Mouse (Mus musculus) forebrain, embryonic 11.5 days (tissue): ENCODE measurements at regions not wholly inside any gene's neighbourhood (a gene's known extent, or its start where the extent isn't known, plus 50 kb on each side); places are given as distances from the start of the nearest gene placed in this dataset.

Experiments
- ATAC-seq: fragments of 200-750 bp; cut with Nextera tagmentation; replicated peaks from 2 replicates; pipeline ENCODE4 v1.8.0; 2017; ENCODE audit warnings: moderate TSS enrichment; ENCODE audit not compliant: low FRiP score
- DNase-seq: peaks from one replicate; pipeline ENCODE4 v3.0.0-alpha.2; 2017; ENCODE audit warnings: low spot score
- H3K27ac ChIP-seq: fragments of 300-500 bp; sonication (generic); 2 replicates; pipeline ENCODE4 v1.5.1; 2014; ENCODE audit warnings: low read depth, low read length
- H3K27me3 ChIP-seq: fragments of 300-500 bp; sonication (generic); 2 replicates; pipeline ENCODE4 v1.6.1; 2014; ENCODE audit warnings: mild to moderate bottlenecking, low read length, mixed read lengths; ENCODE audit not compliant: control insufficient read depth, insufficient read depth
- H3K36me3 ChIP-seq: fragments of 300-500 bp; sonication (generic); 2 replicates; pipeline ENCODE4 v1.6.1; 2014; ENCODE audit warnings: mild to moderate bottlenecking, low read length, moderate library complexity, mixed read lengths; ENCODE audit not compliant: control insufficient read depth, insufficient read depth
- H3K4me1 ChIP-seq: fragments of 300-500 bp; sonication (generic); replicated peaks from 2 replicates; pipeline ENCODE4 v1.6.1; 2014; ENCODE audit warnings: low read length, mixed read lengths; ENCODE audit not compliant: control insufficient read depth, insufficient read depth
- H3K4me2 ChIP-seq: fragments of 300-500 bp; sonication (generic); 2 replicates; pipeline ENCODE4 v1.6.1; 2014; ENCODE audit warnings: low read depth, mild to moderate bottlenecking, low read length, moderate library complexity, mixed read lengths; ENCODE audit not compliant: severe bottlenecking
- H3K4me3 ChIP-seq: fragments of 300-500 bp; sonication (generic); 2 replicates; pipeline ENCODE4 v1.5.1; 2014; ENCODE audit warnings: low read depth, low read length
- H3K9ac ChIP-seq: fragments of 300-500 bp; sonication (generic); 2 replicates; pipeline ENCODE4 v1.6.1; 2014; ENCODE audit warnings: low read length
- H3K9me3 ChIP-seq: fragments of 300-500 bp; sonication (generic); 2 replicates; pipeline ENCODE4 v1.6.1; 2016; ENCODE audit warnings: low read length, mixed read lengths; ENCODE audit not compliant: control insufficient read depth
- WGBS: fragments of 180-500 bp; shearing (Covaris S2); extraction: QIAGEN DNeasy Blood & Tissue Kit; methylation state at CpG from one replicate; pipeline ENCODE4 v1.1.7; 2014; 5-methylcytosine and 5-hydroxymethylcytosine counted together

- H3K27me3 ChIP-seq: peaks cover 18% of the 10 kb centered on the region; the same call in 1 of the 2 replicates
- DNase-seq: no peak
- 96% methylated on average over 2 of the region's 2 CpGs for WGBS
Measured at GRCm38 (mm10) chr7:70092089-70092488, 274.4 kb downstream of the Nr2f2 start.

GRCm38 (mm10) chr7:70089121-70089520 is 277.4 kb downstream of the Nr2f2 start:
- Histone ChIP-seq H3K36me3 (no peaks in the 10 kb centered on the region), H3K27ac (no peak overlapping the region), H3K4me3 (no peak overlapping the region), H3K27me3 (peaks cover 26% of the 10 kb centered on the region; the same call in 1 of the 2 replicates), H3K9ac (no peak overlapping the region), H3K4me2 (no peak overlapping the region), H3K4me1 (no peaks in the 10 kb centered on the region), H3K9me3 (peaks cover 8% of the 10 kb centered on the region)
- 4% methylated on average over 5 of the region's 5 CpGs for WGBS
- DNase-seq (peak; percentile 81), ATAC-seq (peak; percentile 93)

More at GRCm38 (mm10) chr7:70092089-70092488, 274.4 kb downstream of the Nr2f2 start:
- ATAC-seq: no peak
- H3K27ac ChIP-seq: no peak overlapping the region
- no peak overlapping the region for H3K4me3 ChIP-seq
- no peak overlapping the region for H3K4me2 ChIP-seq
- H3K9me3 ChIP-seq: peaks cover 2% of the 10 kb centered on the region; the same call in 1 of the 2 replicates
- no peak overlapping the region for H3K9ac ChIP-seq
- H3K36me3 ChIP-seq: no peaks in the 10 kb centered on the region
- H3K4me1 ChIP-seq: peaks cover 3% of the 10 kb centered on the region; the same call in 1 of the 2 replicates

GRCm38 (mm10) chr7:70069662-70070061 is 296.9 kb downstream of the Nr2f2 start:
- Histone ChIP-seq H3K4me3 (no peak overlapping the region), H3K9ac (no peak overlapping the region), H3K27ac (no peak overlapping the region), H3K4me1 (peaks cover 5% of the 10 kb centered on the region; the same call in 1 of the 2 replicates), H3K9me3 (no peaks in the 10 kb centered on the region), H3K4me2 (no peak overlapping the region), H3K36me3 (no peaks in the 10 kb centered on the region), H3K27me3 (no peaks in the 10 kb centered on the region)
- ATAC-seq (no peak; the same call in 1 of the 2 replicates), DNase-seq (no peak)
- 64% methylated on average over 1 of the region's 1 CpGs for WGBS

GRCm38 (mm10) chr7:70067828-70068719 is 298.5 kb downstream of the Nr2f2 start:
- DNase-seq (peak; percentile 54), ATAC-seq (peak; percentile 71)
- Histone ChIP-seq H3K36me3 (no peaks in the 10 kb centered on the region), H3K4me1 (peaks cover 5% of the 10 kb centered on the region; the same call in 1 of the 2 replicates), H3K4me2 (peak overlapping the region; percentile 15; the same call in 1 of the 2 replicates), H3K27ac (peak overlapping the region; percentile 37; the same call in 1 of the 2 replicates), H3K9me3 (no peaks in the 10 kb centered on the region), H3K9ac (0 out of 2 replicates have a peak overlapping the region, but pooled peaks have one; percentile 27), H3K4me3 (no peak overlapping the region), H3K27me3 (no peaks in the 10 kb centered on the region)
- 15% methylated on average over 18 of the region's 18 CpGs for WGBS

- H3K4me2 ChIP-seq: no peak overlapping the region
- H3K27me3 ChIP-seq: no peaks in the 10 kb centered on the region
- 62% methylated on average over 5 of the region's 5 CpGs for WGBS
- no peak overlapping the region for H3K4me3 ChIP-seq
- H3K9me3 ChIP-seq: no peaks in the 10 kb centered on the region
- peaks cover 5% of the 10 kb centered on the region; the same call in 1 of the 2 replicates for H3K4me1 ChIP-seq
- H3K27ac ChIP-seq: no peak overlapping the region; the same call in 1 of the 2 replicates
- no peaks in the 10 kb centered on the region for H3K36me3 ChIP-seq
- no peak overlapping the region for H3K9ac ChIP-seq
- no peak for ATAC-seq
- no peak for DNase-seq
Measured at GRCm38 (mm10) chr7:70067071-70067470, 299.5 kb downstream of the Nr2f2 start.

- WGBS: 85% methylated on average over 7 of the region's 7 CpGs
- no peak for ATAC-seq
- Histone ChIP-seq H3K4me3 (no peak overlapping the region), H3K36me3 (no peaks in the 10 kb centered on the region), H3K9ac (no peak overlapping the region), H3K27me3 (0 out of 2 replicates have a peak, but pooled peaks cover 2% of the 10 kb centered on the region), H3K4me1 (peaks cover 5% of the 10 kb centered on the region; the same call in 1 of the 2 replicates), H3K4me2 (no peak overlapping the region), H3K9me3 (no peaks in the 10 kb centered on the region), H3K27ac (no peak overlapping the region)
- no peak for DNase-seq
Measured at GRCm38 (mm10) chr7:70066448-70066847, 300.1 kb downstream of the Nr2f2 start.

- H3K27ac ChIP-seq: no peak overlapping the region
- H3K9ac ChIP-seq: no peak overlapping the region
- 92% methylated on average over 11 of the region's 11 CpGs for WGBS
- H3K4me3 ChIP-seq: no peak overlapping the region
- no peaks in the 10 kb centered on the region for H3K36me3 ChIP-seq
- no peaks in the 10 kb centered on the region for H3K9me3 ChIP-seq
- no peak overlapping the region for H3K4me2 ChIP-seq
- peaks cover 5% of the 10 kb centered on the region; the same call in 1 of the 2 replicates for H3K4me1 ChIP-seq
- 0 out of 2 replicates have a peak, but pooled peaks cover 2% of the 10 kb centered on the region for H3K27me3 ChIP-seq
- DNase-seq (no peak), ATAC-seq (no peak)
Measured at GRCm38 (mm10) chr7:70065471-70066130, 300.9 kb downstream of the Nr2f2 start.

- no peaks in the 10 kb centered on the region for H3K36me3 ChIP-seq
- H3K4me2 ChIP-seq: no peak overlapping the region
- no peaks in the 10 kb centered on the region for H3K9me3 ChIP-seq
- 94% methylated on average over 5 of the region's 5 CpGs for WGBS
- H3K4me1 ChIP-seq: no peaks in the 10 kb centered on the region
- no peaks in the 10 kb centered on the region for H3K27me3 ChIP-seq
- H3K4me3 ChIP-seq: no peak overlapping the region
- H3K9ac ChIP-seq: no peak overlapping the region
- no peak overlapping the region for H3K27ac ChIP-seq
- DNase-seq (no peak), ATAC-seq (no peak)
Measured at GRCm38 (mm10) chr7:70047415-70047753, 319.2 kb downstream of the Nr2f2 start.
